Mouse (Mus musculus): ENCODE data around the gene 4931429L15Rik. TPM values are rescaled to one million over a fixed set of nuclear protein-coding genes. Genes with fewer than 3 reads are reported as not detected.
A peak's percentile ranks its signal among the peaks of the same experiment; 100 is the strongest.

The 4931429L15Rik gene
- polyA plus RNA-seq, 1 experiment from 2014 or later = not detected

GRCm38 (mm10) chr9:46272677-46273454 is 46.9 kb downstream of the 4931429L15Rik start, which contains the start of gene Zpr1:
Zpr1 (plus strand) TSS chr9:46273064.
- ATAC-seq (ENCODE audit: low FRiP score, low read depth) = peak; percentile 97

GRCm38 (mm10) chr9:46272070-46272469 is 47.7 kb downstream of the 4931429L15Rik start:
- peaks cover 10% of the 10 kb centered on the region for H3K4me1 ChIP-seq
- peaks cover 45% of the 10 kb centered on the region for H3K27me3 ChIP-seq
- 83% methylated on average over 9 of the region's 9 CpGs for whole genome bisulfite sequencing
- H3K4me3 ChIP-seq = no peak overlapping the region
- peaks cover 21% of the 10 kb centered on the region for H3K36me3 ChIP-seq
- H3K4me2 ChIP-seq (replicated peaks) = no peak overlapping the region
- no peaks in the 10 kb centered on the region for H3K9me3 ChIP-seq
- no peak overlapping the region for H3K9ac ChIP-seq (replicated peaks)
- H3K27ac ChIP-seq (replicated peaks) = no peak overlapping the region
- ATAC-seq (ENCODE audit: low FRiP score, low read depth) = no peak

More at GRCm38 (mm10) chr9:46272677-46273454, 46.9 kb downstream of the 4931429L15Rik start, which contains the start of gene Zpr1:
- Histone ChIP-seq H3K36me3 (peaks cover 29% of the 10 kb centered on the region), H3K27ac (replicated peaks) (peak within 1 kb of the TSS; percentile 52), H3K4me3 (peak within 1 kb of the TSS; percentile 96), H3K9me3 (no peaks in the 10 kb centered on the region), H3K27me3 (peaks cover 37% of the 10 kb centered on the region), H3K4me1 (peaks cover 10% of the 10 kb centered on the region), H3K9ac (replicated peaks) (peak within 1 kb of the TSS; percentile 76), H3K4me2 (replicated peaks) (peak within 1 kb of the TSS; percentile 97)
- WGBS = 7% methylated on average over 45 of the region's 45 CpGs

DNA sequence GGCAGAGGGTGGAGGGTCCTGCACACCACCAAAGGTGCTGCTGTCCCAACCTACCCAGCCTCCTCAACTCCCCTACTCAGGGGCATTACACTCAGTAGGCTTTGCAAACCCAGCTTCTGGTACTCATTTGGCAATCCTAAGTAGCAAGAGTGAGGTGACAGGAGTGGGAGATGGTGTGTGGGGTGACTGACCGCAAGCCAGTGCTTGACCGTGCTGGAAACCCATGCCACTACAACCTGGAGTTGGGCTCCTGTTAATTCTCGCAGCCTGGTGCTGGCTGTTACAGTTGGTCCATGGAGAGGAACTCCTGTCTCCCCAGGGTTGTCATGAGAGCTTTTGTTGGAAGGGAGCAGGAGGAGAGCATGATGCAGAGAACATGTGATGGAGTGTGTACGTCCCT is 49.0 kb downstream of the 4931429L15Rik start:
- WGBS = 94% methylated on average over 4 of the region's 4 CpGs
- no peak overlapping the region for H3K4me2 ChIP-seq (replicated peaks)
- H3K4me3 ChIP-seq = no peak overlapping the region
- peaks cover 10% of the 10 kb centered on the region for H3K4me1 ChIP-seq
- H3K36me3 ChIP-seq = peaks cover 8% of the 10 kb centered on the region
- no peak overlapping the region for H3K27ac ChIP-seq (replicated peaks)
- H3K27me3 ChIP-seq = peaks cover 48% of the 10 kb centered on the region
- no peak for ATAC-seq (ENCODE audit: low FRiP score, low read depth)
- H3K9me3 ChIP-seq = no peaks in the 10 kb centered on the region
- no peak overlapping the region for H3K9ac ChIP-seq (replicated peaks)

DNA sequence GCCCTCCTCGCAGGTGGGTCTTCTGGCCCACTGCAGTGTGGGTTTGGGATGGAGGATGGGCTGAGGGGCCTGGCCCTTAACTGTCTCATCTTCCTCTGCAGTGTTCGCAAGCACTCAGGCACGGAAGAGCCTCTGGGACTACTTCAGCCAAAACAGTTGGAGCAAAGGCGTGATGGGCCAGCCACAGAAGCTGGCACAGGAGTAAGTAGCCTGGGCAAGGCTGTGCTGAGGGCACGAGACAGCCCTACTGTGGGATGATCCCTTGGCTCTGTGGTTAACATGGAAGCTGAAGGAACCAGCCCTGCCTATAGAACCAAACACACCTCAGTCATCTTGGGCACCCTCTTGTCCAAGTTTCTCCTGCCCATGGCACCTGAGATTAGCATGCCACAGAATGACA is 50.7 kb downstream of the 4931429L15Rik start:
- 79% methylated on average over 5 of the region's 5 CpGs for WGBS
- ATAC-seq (ENCODE audit: low FRiP score, low read depth) = no peak
- peaks cover 7% of the 10 kb centered on the region for H3K4me1 ChIP-seq

GRCm38 (mm10) chr9:46268343-46268873 is 51.4 kb downstream of the 4931429L15Rik start, which contains the start of gene Apoa5:
Apoa5 (plus strand) TSS chr9:46268633.
- Histone ChIP-seq H3K4me3 (no peak within 1 kb of the TSS), H3K9me3 (no peaks in the 10 kb centered on the region), H3K27ac (replicated peaks) (no peak within 1 kb of the TSS), H3K27me3 (peaks cover 52% of the 10 kb centered on the region), H3K9ac (replicated peaks) (no peak within 1 kb of the TSS), H3K4me1 (peaks cover under 1% of the 10 kb centered on the region), H3K36me3 (no peaks in the 10 kb centered on the region), H3K4me2 (replicated peaks) (no peak within 1 kb of the TSS)
- WGBS = 63% methylated on average over 7 of the region's 7 CpGs
- ATAC-seq (ENCODE audit: low FRiP score, low read depth) = no peak

More for the DNA sequence above, 50.7 kb downstream of the 4931429L15Rik start:
- Histone ChIP-seq H3K27ac (replicated peaks) (no peak overlapping the region), H3K36me3 (no peaks in the 10 kb centered on the region), H3K27me3 (peaks cover 52% of the 10 kb centered on the region), H3K4me3 (no peak overlapping the region), H3K4me2 (replicated peaks) (no peak overlapping the region), H3K9me3 (no peaks in the 10 kb centered on the region), H3K9ac (replicated peaks) (no peak overlapping the region)

- Histone ChIP-seq H3K4me2 (replicated peaks) (no peak overlapping the region), H3K9me3 (no peaks in the 10 kb centered on the region), H3K27ac (replicated peaks) (no peak overlapping the region), H3K9ac (replicated peaks) (no peak overlapping the region), H3K36me3 (no peaks in the 10 kb centered on the region), H3K27me3 (peaks cover 37% of the 10 kb centered on the region), H3K4me3 (no peak overlapping the region), H3K4me1 (no peaks in the 10 kb centered on the region)
- no peak for ATAC-seq (ENCODE audit: low FRiP score, low read depth)
- 87% methylated on average over 7 of the region's 7 CpGs for WGBS
These were observed 58.7 kb downstream of the 4931429L15Rik start for GRCm38 (mm10) chr9:46261131-46261530.

- H3K4me2 ChIP-seq (replicated peaks) = no peak overlapping the region
- 92% methylated on average over 6 of the region's 6 CpGs for WGBS
- no peak overlapping the region for H3K27ac ChIP-seq (replicated peaks)
- no peaks in the 10 kb centered on the region for H3K9me3 ChIP-seq
- H3K4me3 ChIP-seq = no peak overlapping the region
- peaks cover 38% of the 10 kb centered on the region for H3K27me3 ChIP-seq
- ATAC-seq (ENCODE audit: low FRiP score, low read depth) = no peak
- H3K36me3 ChIP-seq = no peaks in the 10 kb centered on the region
- no peaks in the 10 kb centered on the region; the same call in 1 of the 2 replicates for H3K4me1 ChIP-seq
- H3K9ac ChIP-seq (replicated peaks) = no peak overlapping the region
These were observed 60.7 kb downstream of the 4931429L15Rik start for GRCm38 (mm10) chr9:46259111-46259510.

GRCm38 (mm10) chr9:46257546-46257945 is 62.2 kb downstream of the 4931429L15Rik start:
- WGBS = 83% methylated on average over 3 of the region's 3 CpGs

DNA sequence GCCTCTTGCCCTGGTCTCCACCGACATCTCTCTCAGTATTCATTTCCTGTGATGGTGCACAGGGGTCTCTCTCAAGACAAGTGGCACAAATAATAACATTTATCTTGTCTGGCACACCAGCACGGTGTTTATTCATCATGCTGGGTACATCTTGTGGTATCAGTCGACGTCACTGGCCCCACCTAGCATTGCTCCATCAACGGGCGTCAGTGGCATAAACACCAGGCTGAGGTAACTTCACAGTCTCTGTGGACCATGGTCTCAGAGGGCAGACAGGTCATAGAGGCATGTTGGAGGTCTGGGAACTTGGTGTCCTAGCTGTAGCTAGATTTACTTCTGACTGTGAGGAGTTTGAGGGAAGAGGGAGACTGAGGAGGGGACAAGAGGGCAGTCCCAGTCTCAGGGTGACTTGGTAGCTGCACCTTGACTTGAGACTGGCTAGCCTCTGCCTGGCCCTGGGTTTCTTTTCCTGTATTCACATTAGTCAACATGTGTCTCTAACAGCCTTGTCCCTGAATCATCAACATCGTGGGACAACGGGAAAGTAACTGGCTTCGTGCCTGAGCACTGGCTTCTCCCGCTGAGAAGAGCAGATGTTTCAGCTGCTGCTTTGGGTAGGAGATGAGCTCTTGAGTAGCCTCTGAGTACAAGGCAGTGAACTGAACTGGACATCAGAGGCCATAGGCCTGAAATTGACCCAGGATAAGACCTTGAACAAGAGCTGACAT is 63.0 kb downstream of the 4931429L15Rik start:
- H3K9ac ChIP-seq (replicated peaks) = no peak overlapping the region
- no peak overlapping the region for H3K4me3 ChIP-seq
- H3K27ac ChIP-seq (replicated peaks) = no peak overlapping the region
- WGBS = 91% methylated on average over 10 of the region's 10 CpGs
- no peak for ATAC-seq (ENCODE audit: low FRiP score, low read depth)
- H3K4me1 ChIP-seq = no peaks in the 10 kb centered on the region; the same call in 1 of the 2 replicates
- H3K27me3 ChIP-seq = peaks cover 54% of the 10 kb centered on the region
- no peak overlapping the region for H3K4me2 ChIP-seq (replicated peaks)
- H3K9me3 ChIP-seq = no peaks in the 10 kb centered on the region
- H3K36me3 ChIP-seq = no peaks in the 10 kb centered on the region

More at GRCm38 (mm10) chr9:46257546-46257945, 62.2 kb downstream of the 4931429L15Rik start:
- no peak overlapping the region for H3K9ac ChIP-seq (replicated peaks)
- H3K27me3 ChIP-seq = peaks cover 51% of the 10 kb centered on the region
- no peak overlapping the region for H3K27ac ChIP-seq (replicated peaks)
- H3K4me3 ChIP-seq = no peak overlapping the region
- no peak overlapping the region for H3K4me2 ChIP-seq (replicated peaks)
- H3K36me3 ChIP-seq = no peaks in the 10 kb centered on the region
- no peaks in the 10 kb centered on the region for H3K9me3 ChIP-seq
- H3K4me1 ChIP-seq = no peaks in the 10 kb centered on the region; the same call in 1 of the 2 replicates
- ATAC-seq (ENCODE audit: low FRiP score, low read depth) = no peak

GRCm38 (mm10) chr9:46256177-46256576 is 63.6 kb downstream of the 4931429L15Rik start:
- Histone ChIP-seq H3K9ac (replicated peaks) (no peak overlapping the region), H3K4me3 (no peak overlapping the region), H3K9me3 (no peaks in the 10 kb centered on the region), H3K27ac (replicated peaks) (no peak overlapping the region), H3K36me3 (no peaks in the 10 kb centered on the region), H3K4me2 (replicated peaks) (no peak overlapping the region), H3K4me1 (no peaks in the 10 kb centered on the region; the same call in 1 of the 2 replicates), H3K27me3 (peaks cover 61% of the 10 kb centered on the region)
- no peak for ATAC-seq (ENCODE audit: low FRiP score, low read depth)
- 90% methylated on average over 7 of the region's 7 CpGs for WGBS

All from midbrain, embryonic 12.5 days (tissue).